Mouse (Mus musculus) embryonic facial prominence, embryonic 11.5 days (tissue): ENCODE measurements around the gene Pkdcc. TPM values are rescaled to one million over a fixed set of nuclear protein-coding genes. Genes with fewer than 3 reads are reported as not detected.

ENCODE experiments used
- ATAC-seq: fragments of 200-750 bp; cut with Nextera tagmentation; replicated peaks from 2 replicates; pipeline ENCODE4 v1.8.0; 2017; ENCODE audit warnings: low read depth; ENCODE audit not compliant: insufficient number of reproducible peaks, low FRiP score, low TSS enrichment
- DNase-seq: peaks from one replicate; pipeline ENCODE4 v3.0.0-alpha.2; 2015; ENCODE audit warnings: low spot score
- H3K27ac ChIP-seq: fragments of 300-500 bp; sonication (generic); replicated peaks from 2 replicates; pipeline ENCODE4 v1.5.1; 2014; ENCODE audit warnings: mild to moderate bottlenecking, low read depth, low read length, control low read depth
- H3K27me3 ChIP-seq: fragments of 300-500 bp; sonication (generic); 2 replicates; pipeline ENCODE4 v1.6.1; 2014; ENCODE audit warnings: mild to moderate bottlenecking, low read length, moderate library complexity, mixed read lengths; ENCODE audit not compliant: control insufficient read depth, insufficient read depth
- H3K36me3 ChIP-seq: fragments of 300-500 bp; sonication (generic); replicated peaks from 2 replicates; pipeline ENCODE4 v1.6.1; 2014; ENCODE audit warnings: low read depth, mild to moderate bottlenecking, low read length, moderate library complexity, mixed read lengths; ENCODE audit not compliant: control insufficient read depth, insufficient read depth
- H3K4me1 ChIP-seq: fragments of 300-500 bp; sonication (generic); 2 replicates; pipeline ENCODE4 v1.6.1; 2014; ENCODE audit warnings: low read length, mixed read lengths; ENCODE audit not compliant: control insufficient read depth, insufficient read depth
- H3K4me2 ChIP-seq: fragments of 300-500 bp; sonication (generic); 2 replicates; pipeline ENCODE4 v1.6.1; 2014; ENCODE audit warnings: low read depth, mild to moderate bottlenecking, control low read depth, low read length, moderate library complexity
- H3K4me3 ChIP-seq: fragments of 300-500 bp; sonication (generic); 2 replicates; pipeline ENCODE4 v1.5.1; 2014; ENCODE audit warnings: low read depth, low read length, control low read depth
- H3K9ac ChIP-seq: fragments of 300-500 bp; sonication (generic); replicated peaks from 2 replicates; pipeline ENCODE4 v1.6.1; 2014; ENCODE audit warnings: mild to moderate bottlenecking, control low read depth, low read length
- H3K9me3 ChIP-seq: fragments of 300-500 bp; sonication (generic); replicated peaks from 2 replicates; pipeline ENCODE4 v1.6.1; 2016; ENCODE audit warnings: mild to moderate bottlenecking, low read length, inconsistent platforms, mixed read lengths; ENCODE audit not compliant: control insufficient read depth
- WGBS: fragments of 180-500 bp; shearing (Covaris S2); extraction: QIAGEN DNeasy Blood & Tissue Kit; methylation state at CpG from one replicate; pipeline ENCODE4 v1.1.7; 2014; 5-methylcytosine and 5-hydroxymethylcytosine counted together
- polyA plus RNA-seq: library from polyadenylated mRNA; unstranded; fragments of >200 nt; fragmentation: Nextera tagmentation; extraction: Ambion mirVana; gene quantifications from 2 replicates; pipeline ENCODE4 v1.2.1, GENCODE M21; 2014

The Pkdcc gene
- polyA plus RNA-seq, 1 experiment from 2014 or later, result 23.4 TPM

GRCm38 (mm10) chr17:83214161-83214592, 915 bp upstream of the Pkdcc start:
- peak overlapping the region; percentile 84 for H3K9ac ChIP-seq
- H3K36me3 ChIP-seq, result no peaks in the 10 kb centered on the region
- peak overlapping the region; percentile 81 for H3K4me3 ChIP-seq
- under 1% methylated on average over 16 of the region's 16 CpGs for WGBS
- no peaks in the 10 kb centered on the region for H3K9me3 ChIP-seq
- peak overlapping the region; percentile 86 for H3K27ac ChIP-seq
- peak overlapping the region; percentile 87 for H3K4me2 ChIP-seq
- H3K4me1 ChIP-seq, result peaks cover 5% of the 10 kb centered on the region
- no peaks in the 10 kb centered on the region for H3K27me3 ChIP-seq
- peak; percentile 64 for DNase-seq
- ATAC-seq, result peak; percentile 23

GRCm38 (mm10) chr17:83215529-83216244, 595 bp downstream of the Pkdcc start:
- peak overlapping the region; percentile 81 for H3K4me3 ChIP-seq
- H3K27me3 ChIP-seq, result no peaks in the 10 kb centered on the region
- no peaks in the 10 kb centered on the region for H3K9me3 ChIP-seq
- under 1% methylated on average over 79 of the region's 80 CpGs for WGBS
- no peaks in the 10 kb centered on the region for H3K36me3 ChIP-seq
- peak overlapping the region; percentile 87 for H3K4me2 ChIP-seq
- H3K27ac ChIP-seq, result peak overlapping the region; percentile 86
- peak; percentile 15; the same call in 1 of the 2 replicates for ATAC-seq
- DNase-seq, result peak; percentile 46
- H3K9ac ChIP-seq, result peak overlapping the region; percentile 84
- peaks cover 5% of the 10 kb centered on the region for H3K4me1 ChIP-seq

GRCm38 (mm10) chr17:83216251-83216919, 1.3 kb downstream of the Pkdcc start:
- H3K27ac ChIP-seq, result peak overlapping the region; percentile 86

GRCm38 (mm10) chr17:83218189-83218588, 3.1 kb downstream of the Pkdcc start:
- peak overlapping the region; percentile 84 for H3K9ac ChIP-seq
- peak overlapping the region; percentile 87 for H3K4me2 ChIP-seq
- peaks cover 5% of the 10 kb centered on the region for H3K4me1 ChIP-seq
- no peaks in the 10 kb centered on the region for H3K27me3 ChIP-seq
- no peaks in the 10 kb centered on the region for H3K9me3 ChIP-seq
- ATAC-seq (no peak), DNase-seq (no peak)
- 9% methylated on average over 2 of the region's 2 CpGs for WGBS
- 0 out of 2 replicates have a peak overlapping the region, but pooled peaks have one; percentile 3 for H3K27ac ChIP-seq
- H3K36me3 ChIP-seq, result no peaks in the 10 kb centered on the region; the same call in 1 of the 2 replicates
- H3K4me3 ChIP-seq, result peak overlapping the region; percentile 81

More at GRCm38 (mm10) chr17:83216251-83216919, 1.3 kb downstream of the Pkdcc start:
- Histone ChIP-seq H3K36me3 (no peaks in the 10 kb centered on the region), H3K4me3 (peak overlapping the region; percentile 81), H3K9me3 (no peaks in the 10 kb centered on the region), H3K4me2 (peak overlapping the region; percentile 87), H3K9ac (peak overlapping the region; percentile 84), H3K4me1 (peaks cover 5% of the 10 kb centered on the region), H3K27me3 (no peaks in the 10 kb centered on the region)
- ATAC-seq, result no peak
- 8% methylated on average over 7 of the region's 7 CpGs for WGBS
- DNase-seq, result no peak

DNA sequence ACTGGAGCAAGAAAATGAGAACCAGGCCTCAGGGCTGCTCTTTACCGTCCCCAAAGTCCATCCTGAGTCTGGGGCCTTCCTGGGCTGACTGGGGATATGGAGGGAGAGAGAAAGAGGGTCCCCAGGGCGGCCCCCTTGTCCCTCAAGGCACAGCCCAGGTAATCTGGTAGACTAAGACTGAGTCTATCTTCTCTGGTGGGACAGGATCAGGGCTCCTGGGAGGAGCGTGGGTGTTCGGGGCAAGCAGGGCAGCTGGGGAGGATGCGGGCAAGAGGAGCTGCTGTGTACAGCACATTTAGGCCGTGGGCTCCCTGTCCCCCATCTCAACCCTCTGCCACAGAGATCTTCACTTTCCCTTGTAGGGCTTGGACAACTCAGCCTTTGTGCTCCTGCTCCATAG, 3.6 kb downstream of the Pkdcc start:
- Histone ChIP-seq H3K27me3 (no peaks in the 10 kb centered on the region), H3K27ac (no peak overlapping the region), H3K36me3 (no peaks in the 10 kb centered on the region; the same call in 1 of the 2 replicates), H3K4me1 (peaks cover 2% of the 10 kb centered on the region), H3K4me3 (peak overlapping the region; percentile 81), H3K9me3 (no peaks in the 10 kb centered on the region), H3K4me2 (peak overlapping the region; percentile 87), H3K9ac (peak overlapping the region; percentile 84)
- no peak for ATAC-seq
- 46% methylated on average over 6 of the region's 6 CpGs for WGBS
- no peak for DNase-seq

DNA sequence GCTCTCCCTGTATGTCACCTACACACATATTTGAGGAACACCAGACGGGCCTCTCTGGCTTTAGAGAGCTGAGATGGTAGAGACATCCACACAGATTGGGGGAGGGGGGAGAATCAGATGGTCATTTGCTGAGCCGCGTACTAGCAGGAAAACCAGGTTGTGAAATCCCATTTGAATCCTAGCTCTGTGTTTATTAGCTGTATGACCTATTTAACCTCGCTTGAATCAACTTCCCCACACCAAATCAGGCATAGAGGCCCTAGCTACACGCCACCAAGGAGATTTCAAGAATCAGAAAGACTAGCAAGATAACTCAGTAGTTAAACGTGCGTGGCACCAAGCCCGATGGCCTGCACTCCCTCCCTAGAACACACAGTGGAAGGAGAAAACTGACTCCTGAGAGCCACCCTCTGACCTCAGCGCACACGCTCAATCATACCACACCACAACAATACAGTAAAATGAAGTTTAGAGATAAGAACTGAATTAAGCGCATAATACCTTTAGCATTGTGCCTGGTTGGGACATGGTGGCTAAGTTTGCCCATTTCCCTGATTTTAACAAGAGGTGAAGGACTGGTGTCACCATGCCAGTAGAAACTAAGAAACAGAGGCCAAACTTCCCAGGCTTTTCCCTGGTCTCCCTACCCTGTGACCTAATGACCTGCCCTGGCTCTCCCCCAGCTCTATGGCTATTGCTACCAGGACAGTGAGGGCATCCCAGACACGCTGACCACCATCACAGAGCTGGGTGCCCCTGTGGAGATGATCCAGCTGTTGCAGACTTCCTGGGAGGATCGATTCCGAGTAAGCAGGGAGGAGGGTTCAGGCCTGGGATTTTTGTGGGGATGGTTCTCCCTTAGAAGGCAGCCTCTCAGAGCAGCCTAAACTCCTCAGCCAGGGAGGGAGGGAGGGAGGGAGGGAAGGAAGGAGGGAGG, 4.5 kb downstream of the Pkdcc start:
- no peak overlapping the region; the same call in 1 of the 2 replicates for H3K4me3 ChIP-seq
- ATAC-seq, result no peak
- no peak overlapping the region for H3K27ac ChIP-seq
- H3K27me3 ChIP-seq, result no peaks in the 10 kb centered on the region
- no peaks in the 10 kb centered on the region for H3K9me3 ChIP-seq
- H3K36me3 ChIP-seq, result no peaks in the 10 kb centered on the region; the same call in 1 of the 2 replicates
- H3K9ac ChIP-seq, result peak overlapping the region; percentile 84
- peak overlapping the region; percentile 87 for H3K4me2 ChIP-seq
- 52% methylated on average over 14 of the region's 14 CpGs for WGBS
- no peaks in the 10 kb centered on the region; the same call in 1 of the 2 replicates for H3K4me1 ChIP-seq
- no peak for DNase-seq

DNA sequence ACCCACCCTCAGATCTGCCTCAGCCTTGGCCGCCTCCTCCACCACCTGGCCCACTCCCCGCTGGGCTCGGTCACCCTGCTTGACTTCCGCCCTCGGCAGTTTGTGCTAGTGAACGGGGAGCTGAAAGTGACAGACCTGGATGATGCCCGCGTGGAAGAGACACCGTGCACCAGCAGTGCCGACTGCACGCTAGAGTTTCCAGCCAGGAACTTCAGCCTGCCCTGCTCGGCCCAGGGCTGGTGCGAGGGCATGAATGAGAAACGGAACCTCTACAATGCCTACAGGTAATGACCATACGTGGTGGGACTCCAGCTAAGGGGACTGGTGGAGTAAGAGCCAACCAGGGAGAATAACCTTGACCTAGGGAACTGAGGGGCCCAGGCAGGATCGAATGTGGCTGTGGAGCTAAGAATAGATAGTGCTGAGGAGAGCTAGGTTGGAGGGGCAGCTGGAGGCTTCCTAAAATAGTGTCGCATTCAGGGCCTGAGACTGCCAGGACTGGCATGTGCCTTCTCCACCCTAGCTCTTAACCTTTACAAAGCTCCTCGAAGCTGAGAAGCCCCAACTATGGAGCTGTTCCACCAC, 6.0 kb downstream of the Pkdcc start:
- no peak overlapping the region for H3K4me3 ChIP-seq
- DNase-seq (no peak), ATAC-seq (no peak)
- no peak overlapping the region for H3K9ac ChIP-seq
- H3K36me3 ChIP-seq, result no peaks in the 10 kb centered on the region; the same call in 1 of the 2 replicates
- no peaks in the 10 kb centered on the region for H3K9me3 ChIP-seq
- 87% methylated on average over 18 of the region's 18 CpGs for WGBS
- H3K4me1 ChIP-seq, result no peaks in the 10 kb centered on the region; the same call in 1 of the 2 replicates
- no peak overlapping the region for H3K27ac ChIP-seq
- no peak overlapping the region for H3K4me2 ChIP-seq
- H3K27me3 ChIP-seq, result no peaks in the 10 kb centered on the region
